Mouse (Mus musculus): ENCODE data around the gene Emc1. TPM values are rescaled to one million over a fixed set of nuclear protein-coding genes. Genes with fewer than 3 reads are reported as not detected.
A peak's percentile ranks its signal among the peaks of the same experiment; 100 is the strongest.

Emc1 gene
- polyA plus RNA-seq, 1 experiment, result 37.3 TPM

DNA sequence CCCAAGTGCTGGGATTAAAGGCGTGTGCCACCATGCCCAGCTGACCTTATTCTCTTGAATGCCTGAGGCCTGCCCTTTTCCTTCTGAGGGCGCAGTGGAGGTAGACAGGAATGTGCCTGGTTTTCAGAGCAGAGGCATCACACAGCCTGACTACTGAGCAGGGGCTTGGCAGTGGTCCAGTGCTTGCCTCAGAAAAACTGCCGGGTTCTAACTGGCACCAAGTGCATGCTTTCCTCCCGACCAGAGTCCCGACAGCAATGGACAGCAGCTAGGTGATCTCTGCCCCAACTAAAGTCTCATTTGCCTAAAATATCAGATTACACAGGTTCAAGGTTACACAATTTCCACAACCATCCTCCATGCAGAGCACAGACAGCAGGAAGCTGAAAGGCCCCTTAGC, 8.7 kb upstream of the Emc1 start:
- peaks cover 7% of the 10 kb centered on the region for H3K36me3 ChIP-seq (ENCODE audit: control insufficient read depth, insufficient read depth, low read length, poor library complexity, severe bottlenecking)
- no peak overlapping the region for H3K4me3 ChIP-seq (ENCODE audit: low read depth, low read length)
- H3K4me1 ChIP-seq (ENCODE audit: control insufficient read depth, insufficient read depth, low read length), result no peaks in the 10 kb centered on the region
- TF ChIP-seq POLR2A (IDR thresholded peaks at IDR 0.05; ENCODE audit: insufficient read depth, low read length), result no peak
- no peak for TF ChIP-seq CTCF (IDR thresholded peaks at IDR 0.05; ENCODE audit: low read depth, low read length)
- no peak for TF ChIP-seq EP300 (IDR thresholded peaks at IDR 0.05; ENCODE audit: insufficient read depth, low read depth, low read length)
- H3K27ac ChIP-seq (ENCODE audit: insufficient read depth, low read length), result no peak overlapping the region
- no peaks in the 10 kb centered on the region for H3K27me3 ChIP-seq (ENCODE audit: control insufficient read depth, insufficient read depth, low read length, poor library complexity, severe bottlenecking)
- H3K9ac ChIP-seq (ENCODE audit: low read depth, poor library complexity, severe bottlenecking), result no peak overlapping the region
- H3K9me3 ChIP-seq (replicated peaks; ENCODE audit: control insufficient read depth, insufficient read depth, low read length, poor library complexity, severe bottlenecking), result no peaks in the 10 kb centered on the region

DNA sequence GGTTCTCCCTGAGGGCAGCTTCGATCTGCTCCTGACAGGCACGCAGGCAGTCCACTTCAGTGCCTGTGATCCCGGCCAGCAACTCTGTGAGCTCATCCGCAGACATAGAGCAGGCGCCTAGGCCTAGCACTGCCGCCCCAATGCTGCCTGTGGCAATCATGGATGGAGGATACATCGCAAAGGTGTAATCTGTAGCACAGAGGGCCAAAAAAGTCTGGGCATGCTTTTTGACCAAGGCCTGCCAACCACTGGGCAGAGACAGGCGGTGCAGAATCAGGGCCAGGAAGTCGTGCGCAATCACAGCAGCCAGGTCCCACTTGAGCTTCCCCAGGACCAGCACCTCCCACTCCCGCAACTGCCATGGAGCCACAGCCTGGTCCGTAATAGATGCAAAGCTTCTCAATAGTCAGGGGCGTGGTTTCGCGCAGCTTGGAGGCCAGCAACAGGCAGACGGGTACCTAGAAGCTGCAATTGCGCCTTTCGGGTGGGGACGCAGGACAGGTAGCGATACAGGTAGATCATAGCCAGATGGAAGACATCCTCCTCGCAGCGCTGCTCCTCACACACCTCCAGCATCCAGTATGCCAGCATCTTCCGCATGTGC, 6.9 kb upstream of the Emc1 start:
- no peak for TF ChIP-seq CTCF (IDR thresholded peaks at IDR 0.05; ENCODE audit: low read depth, low read length)
- no peak for TF ChIP-seq EP300 (IDR thresholded peaks at IDR 0.05; ENCODE audit: insufficient read depth, low read depth, low read length)
- no peak for TF ChIP-seq POLR2A (IDR thresholded peaks at IDR 0.05; ENCODE audit: insufficient read depth, low read length)
- no peak overlapping the region for H3K27ac ChIP-seq (ENCODE audit: insufficient read depth, low read length)
- H3K9ac ChIP-seq (ENCODE audit: low read depth, poor library complexity, severe bottlenecking), result peak overlapping the region; percentile 5; the same call in 1 of the 2 replicates
- H3K4me1 ChIP-seq (ENCODE audit: control insufficient read depth, insufficient read depth, low read length), result no peaks in the 10 kb centered on the region
- H3K9me3 ChIP-seq (replicated peaks; ENCODE audit: control insufficient read depth, insufficient read depth, low read length, poor library complexity, severe bottlenecking), result no peaks in the 10 kb centered on the region
- H3K4me3 ChIP-seq (ENCODE audit: low read depth, low read length), result peak overlapping the region; percentile 59
- peaks cover 19% of the 10 kb centered on the region for H3K36me3 ChIP-seq (ENCODE audit: control insufficient read depth, insufficient read depth, low read length, poor library complexity, severe bottlenecking)
- no peaks in the 10 kb centered on the region for H3K27me3 ChIP-seq (ENCODE audit: control insufficient read depth, insufficient read depth, low read length, poor library complexity, severe bottlenecking)

DNA sequence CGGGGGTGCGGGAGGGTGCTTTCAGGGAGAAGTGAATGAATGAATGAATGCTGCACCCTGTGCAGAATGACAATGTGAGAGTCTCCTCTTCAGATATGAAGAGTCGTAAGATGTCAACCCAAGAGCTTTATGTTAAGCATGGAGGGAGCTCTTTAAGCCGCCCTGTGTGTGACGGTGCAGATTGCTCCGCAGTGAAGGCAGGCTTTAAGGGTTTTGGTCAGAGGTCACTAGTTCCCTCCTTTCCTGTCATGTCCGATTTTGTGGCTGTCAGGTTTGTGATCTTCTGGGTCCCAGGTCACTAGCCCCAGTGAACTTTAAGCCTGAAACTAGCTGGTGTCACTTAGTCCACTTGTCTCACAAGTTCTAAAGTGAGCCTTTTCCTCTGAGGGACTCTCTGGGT, 445 bp downstream of the Emc1 start:
- no peaks in the 10 kb centered on the region for H3K27me3 ChIP-seq (ENCODE audit: control insufficient read depth, insufficient read depth, low read length, poor library complexity, severe bottlenecking)
- TF ChIP-seq POLR2A (IDR thresholded peaks at IDR 0.05; ENCODE audit: insufficient read depth, low read length) (no peak), EP300 (IDR thresholded peaks at IDR 0.05; ENCODE audit: insufficient read depth, low read depth, low read length) (no peak), CTCF (IDR thresholded peaks at IDR 0.05; ENCODE audit: low read depth, low read length) (no peak)
- H3K4me3 ChIP-seq (ENCODE audit: low read depth, low read length), result peak overlapping the region; percentile 100
- H3K9ac ChIP-seq (ENCODE audit: low read depth, poor library complexity, severe bottlenecking), result peak overlapping the region; percentile 88
- H3K4me1 ChIP-seq (ENCODE audit: control insufficient read depth, insufficient read depth, low read length), result no peaks in the 10 kb centered on the region
- H3K36me3 ChIP-seq (ENCODE audit: control insufficient read depth, insufficient read depth, low read length, poor library complexity, severe bottlenecking), result peaks cover 19% of the 10 kb centered on the region
- H3K9me3 ChIP-seq (replicated peaks; ENCODE audit: control insufficient read depth, insufficient read depth, low read length, poor library complexity, severe bottlenecking), result no peaks in the 10 kb centered on the region
- H3K27ac ChIP-seq (ENCODE audit: insufficient read depth, low read length), result no peak overlapping the region

DNA sequence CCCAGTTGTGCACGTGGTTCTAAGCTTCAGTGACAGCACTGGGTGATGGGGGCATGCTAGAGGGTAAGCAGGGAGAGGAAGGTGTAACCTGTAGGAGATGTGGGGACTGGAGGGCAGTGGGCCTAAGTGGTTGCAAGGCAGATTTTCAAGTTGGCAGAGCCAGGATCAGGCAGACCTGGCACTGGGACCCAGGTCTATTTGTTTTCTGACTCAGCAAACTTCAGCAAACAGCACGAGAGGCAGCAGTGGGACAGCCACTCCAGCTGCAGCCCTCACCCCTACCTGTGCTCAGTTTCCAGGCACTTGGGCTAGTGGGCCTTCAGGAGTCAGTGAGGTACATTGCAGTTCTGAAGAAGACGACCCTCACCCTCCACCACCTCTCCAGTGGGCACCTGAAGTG, 4.8 kb downstream of the Emc1 start:
- H3K9me3 ChIP-seq (replicated peaks; ENCODE audit: control insufficient read depth, insufficient read depth, low read length, poor library complexity, severe bottlenecking), result no peaks in the 10 kb centered on the region
- H3K27ac ChIP-seq (ENCODE audit: insufficient read depth, low read length), result no peak overlapping the region
- H3K27me3 ChIP-seq (ENCODE audit: control insufficient read depth, insufficient read depth, low read length, poor library complexity, severe bottlenecking), result no peaks in the 10 kb centered on the region
- TF ChIP-seq EP300 (IDR thresholded peaks at IDR 0.05; ENCODE audit: insufficient read depth, low read depth, low read length) (no peak), POLR2A (IDR thresholded peaks at IDR 0.05; ENCODE audit: insufficient read depth, low read length) (no peak), CTCF (IDR thresholded peaks at IDR 0.05; ENCODE audit: low read depth, low read length) (no peak)
- no peak overlapping the region for H3K4me3 ChIP-seq (ENCODE audit: low read depth, low read length)
- H3K36me3 ChIP-seq (ENCODE audit: control insufficient read depth, insufficient read depth, low read length, poor library complexity, severe bottlenecking), result peaks cover 18% of the 10 kb centered on the region; the same call in 1 of the 2 replicates
- H3K4me1 ChIP-seq (ENCODE audit: control insufficient read depth, insufficient read depth, low read length), result no peaks in the 10 kb centered on the region
- H3K9ac ChIP-seq (ENCODE audit: low read depth, poor library complexity, severe bottlenecking), result no peak overlapping the region

DNA sequence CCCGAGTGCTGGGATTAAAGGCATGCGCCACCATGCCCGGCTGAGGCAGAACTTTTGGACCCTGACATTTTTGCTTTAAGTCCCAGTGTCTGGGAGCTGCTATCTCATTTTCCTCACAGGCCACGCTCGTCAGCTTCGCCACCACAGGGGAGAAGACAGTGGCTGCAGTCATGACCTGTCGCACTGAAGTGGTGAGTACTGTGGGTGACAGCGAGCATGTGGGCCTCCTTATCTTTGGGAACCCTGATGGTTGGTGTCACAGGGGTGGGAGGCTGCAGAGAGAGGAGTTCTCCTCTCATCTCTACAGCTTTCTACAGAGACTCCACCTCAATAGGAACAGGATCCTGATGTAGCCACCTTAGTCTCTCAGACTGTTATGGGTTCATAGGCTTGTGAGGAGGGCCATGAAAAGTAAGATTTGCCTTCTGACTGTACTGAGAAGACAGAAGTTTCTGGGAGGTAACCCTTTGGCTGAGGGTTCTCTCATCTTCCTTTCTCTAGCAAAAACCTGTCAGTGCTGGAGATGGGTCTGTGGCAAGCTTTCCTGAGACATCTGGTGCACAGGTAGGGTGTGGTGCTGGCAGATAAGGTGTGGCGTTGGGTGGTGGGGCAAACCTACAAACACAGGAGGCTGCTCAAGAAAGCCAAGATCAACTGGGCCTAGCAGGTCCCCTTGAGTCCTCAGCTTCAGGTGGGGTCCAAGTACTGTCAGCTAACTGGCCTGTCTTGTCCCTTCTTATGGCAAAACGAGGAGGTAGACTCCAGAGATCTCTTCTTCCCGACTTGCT, 8.6 kb downstream of the Emc1 start:
- Histone ChIP-seq H3K27me3 (ENCODE audit: control insufficient read depth, insufficient read depth, low read length, poor library complexity, severe bottlenecking) (no peaks in the 10 kb centered on the region), H3K4me1 (ENCODE audit: control insufficient read depth, insufficient read depth, low read length) (no peaks in the 10 kb centered on the region), H3K9ac (ENCODE audit: low read depth, poor library complexity, severe bottlenecking) (no peak overlapping the region), H3K36me3 (ENCODE audit: control insufficient read depth, insufficient read depth, low read length, poor library complexity, severe bottlenecking) (peaks cover 30% of the 10 kb centered on the region), H3K4me3 (ENCODE audit: low read depth, low read length) (no peak overlapping the region), H3K27ac (ENCODE audit: insufficient read depth, low read length) (no peak overlapping the region), H3K9me3 (replicated peaks; ENCODE audit: control insufficient read depth, insufficient read depth, low read length, poor library complexity, severe bottlenecking) (no peaks in the 10 kb centered on the region)
- TF ChIP-seq POLR2A (IDR thresholded peaks at IDR 0.05; ENCODE audit: insufficient read depth, low read length) (no peak), EP300 (IDR thresholded peaks at IDR 0.05; ENCODE audit: insufficient read depth, low read depth, low read length) (no peak), CTCF (IDR thresholded peaks at IDR 0.05; ENCODE audit: low read depth, low read length) (no peak)

DNA sequence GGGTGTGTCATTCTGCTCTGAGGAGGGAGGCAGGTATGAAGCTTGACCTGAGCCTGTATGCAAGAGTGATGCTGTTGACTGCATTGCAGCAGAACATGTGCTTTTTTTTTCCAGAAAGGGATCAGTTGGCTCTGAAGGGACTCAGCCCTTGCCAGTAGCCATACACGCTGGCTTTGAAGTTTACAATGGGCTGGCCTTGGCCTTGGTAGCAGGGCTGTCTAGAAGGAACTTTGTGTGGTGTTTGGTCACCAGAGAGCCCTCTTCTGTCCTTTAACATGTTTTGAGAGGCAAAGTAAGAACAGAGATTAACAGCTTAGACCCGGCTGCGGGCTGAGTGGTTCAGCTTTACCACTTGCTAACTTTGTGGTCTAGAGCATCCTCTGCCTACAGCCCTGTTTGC, 14.9 kb downstream of the Emc1 start:
- H3K27me3 ChIP-seq (ENCODE audit: control insufficient read depth, insufficient read depth, low read length, poor library complexity, severe bottlenecking), result no peaks in the 10 kb centered on the region
- no peak overlapping the region for H3K9ac ChIP-seq (ENCODE audit: low read depth, poor library complexity, severe bottlenecking)
- H3K4me1 ChIP-seq (ENCODE audit: control insufficient read depth, insufficient read depth, low read length), result no peaks in the 10 kb centered on the region
- no peaks in the 10 kb centered on the region for H3K9me3 ChIP-seq (replicated peaks; ENCODE audit: control insufficient read depth, insufficient read depth, low read length, poor library complexity, severe bottlenecking)
- TF ChIP-seq POLR2A (IDR thresholded peaks at IDR 0.05; ENCODE audit: insufficient read depth, low read length) (no peak), EP300 (IDR thresholded peaks at IDR 0.05; ENCODE audit: insufficient read depth, low read depth, low read length) (no peak), CTCF (IDR thresholded peaks at IDR 0.05; ENCODE audit: low read depth, low read length) (no peak)
- H3K4me3 ChIP-seq (ENCODE audit: low read depth, low read length), result no peak overlapping the region
- H3K27ac ChIP-seq (ENCODE audit: insufficient read depth, low read length), result no peak overlapping the region
- peaks cover 21% of the 10 kb centered on the region for H3K36me3 ChIP-seq (ENCODE audit: control insufficient read depth, insufficient read depth, low read length, poor library complexity, severe bottlenecking)
